Mouse (Mus musculus): ENCODE measurements around the gene Micall1.
A peak's percentile ranks its signal among the peaks of the same experiment; 100 is the strongest.

Gene Micall1

DNA sequence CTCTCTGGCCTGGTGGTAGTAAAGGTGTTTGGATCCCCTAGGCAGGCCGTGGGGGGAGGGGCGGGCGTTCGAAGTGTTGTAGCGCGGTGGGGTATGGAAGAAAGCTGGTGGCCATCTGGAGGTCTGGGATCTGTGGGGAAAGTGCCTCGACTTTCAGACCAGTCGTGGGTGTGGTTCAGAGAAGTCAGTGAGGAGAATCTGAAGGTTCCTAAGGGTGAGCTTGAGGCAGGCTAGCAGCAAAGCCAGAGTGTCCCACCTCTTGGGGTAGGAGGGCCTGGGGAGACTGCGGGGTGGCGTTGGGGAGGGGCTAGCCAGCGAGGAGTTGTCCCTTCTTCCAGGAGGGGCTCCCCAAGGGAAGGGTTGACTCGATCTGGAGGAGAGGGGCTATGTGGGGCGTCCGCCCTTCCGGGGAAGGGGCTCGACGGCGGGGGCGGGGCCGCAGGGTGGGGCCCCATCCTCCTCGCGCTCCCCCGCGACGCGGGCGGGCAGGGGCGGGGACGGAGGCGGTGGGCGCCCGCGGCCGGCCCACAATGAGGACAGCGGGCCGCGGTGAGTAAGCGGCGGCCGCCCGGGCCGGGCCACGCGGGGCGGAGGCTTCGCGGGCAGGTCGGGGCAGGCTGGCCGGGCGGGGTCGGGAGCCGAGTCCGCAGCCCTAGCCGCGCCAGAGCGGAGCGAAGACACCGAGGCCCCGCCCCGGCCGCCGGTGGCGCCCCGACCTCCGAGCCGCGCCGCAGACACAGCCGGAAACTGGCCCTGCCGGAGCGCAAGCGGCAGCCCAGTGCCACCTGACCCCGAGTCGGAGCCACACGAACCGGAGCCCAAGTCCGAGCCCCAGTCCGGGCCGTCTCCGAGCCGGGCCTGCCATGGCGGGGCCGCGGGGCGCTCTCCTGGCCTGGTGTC lies at the start of gene Micall1:
TSS of gene Micall1 (plus strand) at position 478 of the 900 bp plus-strand sequence.
- peak; percentile 78 for DNase-seq (ENCODE audit: low read depth, low spot score)

DNA sequence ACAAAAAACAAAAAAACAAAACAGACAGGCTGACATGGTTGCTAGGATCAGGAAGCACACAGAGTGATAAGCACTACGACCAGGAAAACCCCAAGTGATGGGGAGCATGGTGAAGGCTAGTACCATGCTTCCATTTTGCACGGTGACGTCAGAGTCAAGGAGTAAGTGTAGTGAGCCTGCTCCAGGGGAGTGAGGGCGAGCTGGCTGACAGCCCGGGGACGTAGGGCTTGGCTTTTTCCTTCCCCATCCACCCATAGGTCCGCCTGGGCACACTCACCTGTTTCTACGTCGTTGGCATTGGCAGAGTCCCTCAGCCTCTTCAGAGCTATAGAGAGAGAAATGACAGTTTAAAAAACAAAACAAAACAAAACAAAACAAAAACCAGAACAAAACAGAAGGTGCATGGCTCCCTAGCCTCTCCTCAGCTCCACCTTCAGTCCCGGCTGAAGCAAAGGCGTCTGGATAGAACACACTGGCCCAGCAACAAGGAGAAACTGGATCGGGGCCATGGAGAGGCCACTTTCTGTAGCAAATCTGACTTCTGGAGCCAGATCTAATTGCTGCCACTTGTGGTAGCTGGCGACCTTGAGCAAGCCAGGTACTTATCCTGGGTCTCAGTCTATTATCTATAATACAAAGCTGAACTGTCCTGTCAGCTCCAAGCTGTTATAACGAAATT lies 47.7 kb upstream of the Micall1 start:
- DNase-seq (ENCODE audit: low read depth, low spot score), result no peak

DNA sequence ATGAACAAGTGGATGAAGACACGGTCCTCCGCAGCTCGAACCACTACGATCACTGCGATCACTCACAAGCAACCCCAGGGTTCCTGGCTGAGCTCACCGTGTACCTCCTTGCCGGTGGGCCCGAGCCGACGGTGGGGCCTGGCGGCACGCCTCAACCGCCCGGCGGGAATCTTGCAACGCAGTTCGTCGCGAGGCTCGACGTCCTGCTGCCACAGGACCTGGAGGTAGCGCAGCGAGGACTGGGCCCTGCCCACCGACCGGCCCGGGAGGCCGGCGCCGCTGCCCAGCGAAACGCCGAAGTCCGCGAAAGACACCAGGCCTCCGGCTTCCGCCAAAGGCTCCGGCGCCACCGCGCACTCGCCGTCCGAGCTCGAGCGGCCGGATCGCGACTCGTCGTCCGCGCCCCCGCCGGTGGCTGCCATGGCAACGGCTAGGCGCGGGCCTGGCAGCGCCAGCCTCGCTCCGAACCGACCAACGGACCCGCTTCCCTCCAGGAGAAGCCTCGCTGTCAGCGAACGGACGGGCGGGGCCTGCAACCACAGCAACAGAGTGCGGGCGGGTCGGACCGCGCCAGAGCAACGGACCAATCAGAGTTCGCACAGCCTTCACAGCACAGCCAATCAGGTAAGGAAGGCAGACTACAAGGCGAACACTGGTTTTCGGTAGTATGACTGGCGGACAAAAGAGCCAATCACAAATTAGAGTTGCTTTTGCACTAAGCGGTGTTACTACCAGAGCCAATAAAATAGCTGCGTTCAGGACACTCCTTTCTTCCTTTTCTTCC lies 46.1 kb upstream of the Micall1 start, which contains the start of gene Ankrd54:
TSS of gene Ankrd54 (minus strand) at position 518 of the 784 bp plus-strand sequence.
- DNase-seq (ENCODE audit: low read depth, low spot score), result peak; percentile 99

DNA sequence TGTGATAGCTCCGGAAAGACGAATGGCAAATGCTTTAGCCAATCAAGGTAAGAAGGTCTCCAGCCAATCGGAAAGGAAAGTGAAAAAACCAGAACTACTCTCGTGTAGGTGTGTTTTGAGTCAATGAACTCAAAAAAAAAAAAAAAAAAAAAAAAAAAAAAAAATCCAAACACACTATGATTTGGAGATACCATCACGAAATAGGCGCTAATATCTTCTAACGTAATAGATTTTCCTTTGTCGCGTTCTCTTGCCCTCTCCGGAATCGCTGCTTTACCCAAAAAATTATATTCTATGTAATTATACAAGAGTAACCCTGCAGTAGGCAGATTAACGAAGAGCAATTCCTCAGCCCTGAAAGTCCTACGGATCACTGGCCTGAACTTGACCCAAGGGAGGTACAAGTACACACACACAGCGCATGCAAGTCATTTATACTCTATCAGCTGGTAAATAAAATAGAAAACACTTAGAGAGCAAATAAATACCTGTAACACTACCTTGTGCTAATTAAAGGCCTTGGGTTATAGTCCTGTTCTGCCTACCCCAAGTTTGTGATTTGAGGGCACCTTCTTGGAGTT lies 45.4 kb upstream of the Micall1 start:
- DNase-seq (ENCODE audit: low read depth, low spot score), result peak; percentile 75

DNA sequence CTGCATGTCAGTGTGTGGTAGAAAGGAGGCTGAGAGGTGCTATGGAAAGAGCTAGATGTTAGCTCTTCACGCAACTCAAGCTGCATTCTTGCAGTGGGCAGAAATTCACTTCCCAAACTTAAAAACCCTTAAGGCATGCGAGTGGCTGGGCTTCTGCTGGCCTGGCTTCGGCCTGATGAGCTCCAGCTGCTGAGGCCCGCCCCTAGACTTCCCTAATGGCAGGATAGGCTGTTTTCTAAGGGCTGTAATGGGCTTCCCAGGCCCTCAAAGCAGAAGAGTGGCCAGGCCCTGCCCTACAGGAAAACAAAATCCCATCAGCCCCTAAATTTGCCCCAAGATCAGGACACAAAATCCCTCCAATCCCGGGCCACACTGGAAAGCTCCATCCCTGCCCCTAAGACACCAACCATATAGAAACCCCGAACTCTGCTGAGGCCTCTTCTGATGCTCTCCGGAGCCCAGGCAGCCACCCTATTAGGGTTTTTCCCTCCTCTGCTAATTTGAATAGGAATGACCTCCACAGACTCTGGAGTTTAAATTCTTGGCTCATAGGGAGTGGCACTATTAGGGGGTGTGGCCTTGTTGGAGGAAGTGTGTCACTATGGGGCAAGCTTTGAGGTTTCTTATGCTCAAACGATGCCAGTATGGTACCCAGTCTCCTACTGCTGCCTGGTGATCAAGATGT lies 43.5 kb upstream of the Micall1 start:
- no peak for DNase-seq (ENCODE audit: low read depth, low spot score)

DNA sequence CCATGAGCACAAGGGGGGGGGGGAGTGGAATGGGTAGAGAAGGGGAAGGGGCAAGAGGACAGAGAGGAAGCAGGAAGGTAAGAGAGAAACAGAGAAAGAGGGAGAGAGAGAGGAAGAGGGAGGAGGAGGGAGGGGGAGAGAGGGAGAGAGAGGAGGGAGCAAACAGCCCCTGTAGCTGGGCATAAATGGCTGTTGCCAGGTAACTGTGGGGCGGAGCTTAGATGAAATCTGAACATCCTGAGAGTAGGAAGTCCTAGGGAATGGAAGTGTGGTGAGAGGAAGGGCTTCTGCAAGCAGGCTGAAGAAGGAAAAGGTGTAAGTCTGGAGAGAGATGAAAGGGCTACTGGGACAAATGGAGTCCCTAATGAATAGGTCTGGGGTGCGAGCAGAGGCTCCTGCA lies 42.4 kb upstream of the Micall1 start:
- DNase-seq (ENCODE audit: low read depth, low spot score), result no peak

DNA sequence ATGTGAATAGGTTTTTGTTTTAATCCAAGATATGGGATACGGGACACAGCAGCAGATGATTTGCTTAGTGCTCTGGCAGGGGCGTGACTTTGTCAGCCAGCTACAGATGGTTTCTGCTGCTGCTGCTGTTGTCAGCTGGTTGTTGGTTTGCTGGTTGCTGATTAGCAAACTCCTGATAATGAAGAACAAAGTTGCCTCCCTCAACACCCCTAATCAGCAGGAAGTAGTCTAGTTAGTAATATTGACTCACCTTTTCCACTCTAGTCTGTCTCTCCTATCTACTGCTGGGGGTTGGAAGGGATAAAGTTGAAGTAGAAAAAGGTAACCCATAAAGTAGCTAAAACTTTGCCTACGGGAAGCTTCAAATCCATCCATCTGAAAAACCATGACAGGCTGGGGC lies 41.1 kb upstream of the Micall1 start:
- DNase-seq (ENCODE audit: low read depth, low spot score), result no peak

DNA sequence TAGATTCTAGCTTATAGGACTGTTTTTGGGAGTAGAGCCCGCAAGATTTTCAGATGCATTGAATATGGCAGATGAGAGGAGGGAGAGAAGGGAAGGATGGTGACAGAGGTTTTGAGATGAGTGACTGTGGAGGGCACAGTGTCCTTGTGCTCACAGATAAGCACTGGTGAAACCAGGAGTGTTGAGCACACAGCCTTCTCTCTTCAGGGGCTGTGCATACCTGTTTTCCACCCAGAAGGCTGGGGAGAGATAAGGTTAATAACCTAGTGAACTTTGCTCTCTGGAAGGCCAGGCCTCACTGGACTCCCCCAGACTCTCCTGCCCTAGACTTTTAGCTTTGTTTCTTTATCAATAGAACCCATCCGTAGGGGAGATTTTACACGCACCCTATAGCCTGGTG lies 40.3 kb upstream of the Micall1 start:
- DNase-seq (ENCODE audit: low read depth, low spot score), result no peak

DNA sequence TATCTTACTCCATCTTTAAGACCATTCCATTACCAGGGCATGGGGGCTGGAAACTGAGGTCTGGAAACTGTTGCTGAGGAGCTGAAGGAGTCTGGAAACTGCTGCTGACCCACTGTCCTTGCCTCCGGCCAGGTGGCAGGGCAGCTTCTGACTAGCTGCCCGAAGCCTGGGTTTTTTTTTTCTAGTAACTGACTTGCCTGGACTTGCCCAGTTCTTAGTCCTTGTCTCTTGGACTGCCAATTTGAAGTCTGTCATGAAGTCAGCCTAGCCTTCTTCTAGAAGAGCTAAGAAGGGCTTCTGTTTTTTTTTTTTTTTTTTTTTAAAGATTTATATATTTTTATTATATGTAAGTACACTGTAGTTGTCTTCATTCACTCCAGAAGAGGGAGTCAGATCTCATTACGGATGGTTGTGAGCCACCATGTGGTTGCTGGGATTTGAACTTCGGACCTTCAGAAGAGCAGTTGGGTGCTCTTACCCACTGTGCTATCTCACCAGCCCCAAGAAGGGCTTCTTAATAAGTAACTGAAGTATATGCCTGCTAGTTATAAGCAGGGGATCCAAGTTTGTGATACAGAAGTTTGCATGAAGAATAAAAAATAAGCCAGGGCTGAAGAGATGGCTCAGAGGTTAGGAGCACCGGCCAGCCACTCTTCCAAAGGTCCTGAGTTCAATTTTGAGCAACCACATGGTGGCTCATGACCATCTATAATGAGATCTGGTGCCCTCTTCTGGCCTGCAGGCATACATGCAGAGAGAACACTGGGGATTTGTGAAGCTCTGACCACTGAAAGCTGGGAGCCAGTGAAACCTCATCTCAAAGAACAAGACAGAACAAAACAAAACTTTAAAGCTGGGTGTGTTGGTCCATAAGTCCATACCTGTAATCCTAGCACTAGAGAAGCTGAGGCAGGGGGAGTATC lies 37.3 kb upstream of the Micall1 start:
- peak; percentile 76 for DNase-seq (ENCODE audit: low read depth, low spot score)

DNA sequence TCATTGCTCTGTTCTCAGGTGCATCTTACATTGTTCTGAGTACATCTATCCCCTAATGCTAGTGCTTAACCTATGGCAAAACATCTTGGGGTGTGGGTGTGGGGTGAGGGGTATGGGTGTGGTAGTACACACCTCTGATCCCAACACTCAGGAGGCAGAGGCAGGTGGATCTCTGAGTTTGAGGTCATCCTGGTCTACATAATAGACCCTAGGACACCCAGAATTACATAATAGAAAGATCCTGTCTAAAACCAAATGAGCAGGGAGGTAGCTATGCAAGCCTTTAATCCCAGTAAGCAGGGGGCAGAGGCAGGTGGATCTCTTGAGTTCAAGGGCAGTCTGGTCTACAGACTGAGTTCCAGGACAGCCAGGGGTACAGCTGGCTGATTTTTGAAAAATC lies 34.9 kb upstream of the Micall1 start:
- no peak for DNase-seq (ENCODE audit: low read depth, low spot score)

DNA sequence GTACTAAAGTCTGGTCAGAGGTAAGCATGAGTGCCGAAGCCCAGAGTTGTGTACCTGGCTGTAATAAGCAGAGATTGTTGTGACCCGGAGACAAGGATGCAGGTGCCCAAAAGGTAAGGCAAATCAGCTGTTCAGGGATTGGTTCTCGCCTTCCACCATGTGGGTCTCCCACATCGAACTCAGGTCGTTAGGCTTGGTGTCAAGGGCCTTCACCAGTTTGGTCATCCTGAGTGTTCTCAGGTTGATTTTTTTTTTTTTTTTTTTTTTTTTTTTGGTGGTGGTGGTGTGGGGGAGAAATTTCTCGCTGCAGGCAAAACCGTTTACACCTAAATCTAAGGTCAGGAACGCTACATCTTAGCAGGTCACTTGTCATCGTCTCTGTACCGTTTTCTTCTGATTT lies 34.3 kb upstream of the Micall1 start:
- DNase-seq (ENCODE audit: low read depth, low spot score), result no peak

DNA sequence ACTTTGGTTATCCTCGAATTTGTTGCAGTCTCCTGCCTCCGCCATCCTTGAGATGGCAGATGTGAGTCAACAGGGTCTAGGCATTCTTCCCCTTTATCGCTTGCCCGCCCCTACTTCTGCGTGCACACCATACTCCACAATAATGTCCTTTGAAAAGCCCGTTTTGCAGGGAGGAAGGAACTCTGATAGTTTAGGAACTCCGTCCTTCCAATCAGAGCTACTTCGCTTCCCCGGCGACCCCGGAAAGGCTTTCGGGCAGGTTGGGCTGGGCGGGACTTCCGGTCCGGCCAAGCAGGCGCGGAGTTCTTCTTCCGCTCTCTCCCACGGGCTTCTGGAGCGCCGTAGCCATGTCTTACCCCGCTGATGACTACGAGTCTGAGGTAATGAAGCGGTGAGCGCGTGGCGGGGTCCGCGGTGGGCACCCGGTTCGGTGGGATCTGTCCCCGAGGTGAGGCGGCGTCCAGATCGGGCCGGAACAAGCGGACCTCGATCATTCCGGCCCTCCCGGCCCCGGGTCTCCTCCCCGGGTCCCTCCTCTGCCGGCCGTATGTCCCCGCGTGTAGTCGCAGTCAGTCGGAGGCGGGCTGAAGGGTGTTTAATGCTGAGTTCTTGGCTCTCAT lies 33.7 kb upstream of the Micall1 start, which contains the start of gene Eif3l:
TSS of gene Eif3l (plus strand) at position 267 of the 620 bp plus-strand sequence.
- DNase-seq (ENCODE audit: low read depth, low spot score), result peak; percentile 92

DNA sequence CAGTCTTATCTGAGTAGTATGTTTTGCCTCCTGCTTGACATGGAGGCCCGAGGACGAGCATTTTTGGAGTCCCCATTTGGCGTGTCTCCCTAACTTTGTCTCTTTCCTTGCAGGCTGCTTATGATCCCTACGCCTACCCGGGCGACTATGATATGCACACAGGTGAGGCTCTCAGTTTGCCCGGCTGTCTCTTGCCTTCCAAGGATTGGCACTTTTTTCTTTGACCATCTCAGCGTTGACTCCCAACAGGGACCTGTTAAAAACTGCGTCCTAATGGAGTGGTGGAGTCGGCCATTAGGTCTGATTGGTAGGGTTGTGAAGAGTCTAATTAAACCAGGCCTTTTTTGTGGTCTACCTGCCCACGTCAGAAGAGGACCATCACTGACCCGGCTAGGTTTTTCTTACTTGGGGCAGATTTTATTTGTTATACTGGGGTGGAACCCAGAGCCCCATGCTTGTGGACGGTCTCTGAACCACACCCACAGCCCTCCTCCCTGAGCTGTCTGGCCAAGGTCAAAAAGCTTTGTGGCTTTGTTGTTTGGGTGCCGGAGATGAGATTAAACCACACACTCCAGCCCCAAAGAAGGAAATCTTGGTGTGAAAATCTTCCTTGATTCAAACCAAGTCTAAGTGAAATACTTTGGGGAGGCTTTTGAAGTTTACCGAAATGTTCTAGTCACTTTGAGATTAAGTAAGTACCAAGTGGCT lies 32.9 kb upstream of the Micall1 start:
- no peak for DNase-seq (ENCODE audit: low read depth, low spot score)

DNA sequence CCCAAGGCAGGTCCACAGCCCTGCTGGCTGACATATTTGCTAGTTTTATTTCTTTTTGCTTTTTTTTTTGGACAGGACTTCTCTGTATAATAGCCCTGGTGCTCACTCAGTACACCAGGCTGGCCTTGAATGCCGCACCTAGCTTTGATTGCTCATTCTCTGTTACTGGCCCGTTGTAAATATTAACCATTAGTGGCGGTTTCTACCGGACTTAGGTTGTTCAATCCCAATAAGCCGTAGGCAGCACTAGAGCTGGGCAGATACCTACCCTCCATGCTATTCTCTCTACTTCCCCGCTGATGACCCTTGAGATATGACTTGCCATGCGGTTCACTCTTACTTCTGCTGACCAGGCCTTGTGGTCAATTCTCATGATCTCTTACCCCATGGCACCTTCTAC lies 29.1 kb upstream of the Micall1 start:
- DNase-seq (ENCODE audit: low read depth, low spot score), result no peak

DNA sequence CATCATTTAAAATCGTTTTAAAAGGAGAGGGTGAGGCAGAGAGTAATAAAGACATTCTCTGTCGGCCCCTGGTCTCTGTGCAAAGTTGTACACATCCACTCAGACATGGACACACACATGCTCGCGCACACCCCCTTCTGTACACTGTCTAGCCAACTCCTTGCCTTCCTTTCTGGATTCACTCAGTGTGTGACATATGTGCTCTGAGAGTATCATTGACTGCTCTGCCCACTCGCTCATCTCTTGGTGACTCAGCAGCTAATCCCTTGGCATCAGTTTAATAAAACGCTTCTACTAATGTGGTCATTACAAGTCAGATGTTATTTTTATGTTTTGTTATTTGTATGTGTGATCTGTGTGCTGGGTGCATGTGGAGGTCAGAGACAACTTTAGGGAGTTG lies 16.4 kb upstream of the Micall1 start:
- no peak for DNase-seq (ENCODE audit: low read depth, low spot score)

DNA sequence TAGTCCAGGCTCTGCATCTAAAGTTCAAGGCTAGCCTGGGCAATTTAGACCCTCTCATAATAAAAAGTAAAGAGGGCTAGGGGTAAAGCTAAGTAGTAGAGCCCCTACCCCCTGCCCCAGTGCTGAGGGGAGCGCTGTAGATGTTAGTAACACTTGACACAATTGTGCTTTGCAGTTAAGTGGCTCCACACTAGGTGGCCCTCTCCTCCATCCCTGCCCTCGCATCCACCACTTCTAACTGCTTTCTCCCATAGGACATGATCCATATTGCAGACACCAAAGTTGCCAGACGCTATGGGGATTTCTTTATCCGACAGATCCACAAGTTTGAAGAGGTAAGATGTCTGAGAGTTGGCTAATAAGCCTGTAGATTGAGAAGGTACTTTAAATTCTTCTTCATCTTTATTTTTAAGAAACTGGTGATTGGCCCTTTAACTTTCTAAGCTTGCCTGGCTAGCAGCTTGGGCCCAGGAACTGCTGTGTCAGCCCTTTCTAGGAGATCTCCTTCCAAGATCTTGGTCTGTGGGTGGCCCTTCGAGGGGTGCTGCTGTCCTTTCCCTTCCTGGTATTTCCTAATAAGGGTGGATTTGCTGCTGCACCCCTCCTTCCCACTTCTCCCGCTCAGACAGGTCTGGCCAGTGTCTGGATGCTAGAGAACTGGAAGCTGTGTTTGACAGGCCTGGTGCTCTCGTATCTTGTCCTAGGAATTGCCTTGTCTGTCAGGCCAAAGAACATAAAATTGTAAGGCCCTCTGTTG lies 15.4 kb upstream of the Micall1 start:
- no peak for DNase-seq (ENCODE audit: low read depth, low spot score)

DNA sequence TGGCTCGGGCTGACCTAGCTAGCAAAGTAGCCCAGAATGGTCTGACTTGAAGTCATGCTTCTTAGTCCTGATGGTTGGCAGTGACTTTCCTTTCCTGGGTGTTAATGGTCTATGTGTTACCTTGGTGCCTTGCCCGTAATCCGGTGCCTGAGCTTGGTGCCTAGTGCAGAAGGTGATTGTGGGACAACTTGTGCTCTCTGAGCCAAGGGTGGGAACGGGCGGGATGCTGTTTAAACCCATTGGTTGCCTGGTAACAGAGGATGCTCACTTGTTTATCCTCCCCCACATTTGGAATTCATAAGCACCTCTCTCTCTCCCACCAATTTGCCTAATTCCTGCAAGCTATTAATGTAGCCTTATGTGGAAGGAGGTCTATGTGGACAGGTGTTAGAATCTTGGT lies 13.2 kb upstream of the Micall1 start:
- DNase-seq (ENCODE audit: low read depth, low spot score), result no peak

DNA sequence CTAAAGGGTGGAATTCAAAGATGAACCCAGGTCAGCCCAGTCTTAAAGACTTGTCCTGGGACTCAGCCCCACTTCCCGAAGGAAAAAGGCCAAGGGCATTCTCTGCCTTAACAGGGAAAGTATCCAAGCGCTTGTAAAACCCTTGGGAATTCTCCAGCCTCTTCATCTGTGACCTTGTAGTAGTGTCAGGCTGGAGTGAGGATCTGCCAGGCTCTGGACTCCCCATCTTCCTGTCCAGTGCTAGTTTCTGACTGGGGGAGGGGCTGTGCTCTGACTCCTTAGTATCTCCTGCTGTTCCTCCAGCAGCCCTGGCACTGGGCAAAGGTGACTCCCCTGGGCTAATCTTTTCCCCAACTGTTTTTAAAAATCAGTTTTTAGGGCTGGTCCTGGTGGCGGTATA lies 12.1 kb upstream of the Micall1 start:
- DNase-seq (ENCODE audit: low read depth, low spot score), result no peak

All from A20 (cell line).